Mouse (Mus musculus) MEL (cell line): Measurements from ENCODE around the gene Notch2. TPM values are rescaled to one million over a fixed set of nuclear protein-coding genes. Genes with fewer than 3 reads are reported as not detected.

ENCODE experiments used
- DNase-seq: peaks from one replicate; pipeline ENCODE4 v3.0.0; 2011; ENCODE audit warnings: low read depth, low spot score
- H3K27ac ChIP-seq: 2 replicates; pipeline ENCODE4 v1.5.1; 2012; ENCODE audit warnings: low read depth, mild to moderate bottlenecking, control low read depth, low read length, moderate library complexity; ENCODE audit not compliant: control insufficient read depth
- H3K27me3 ChIP-seq, 2 experiments: fragments of 150-350 bp in 1 of 2; sonication (generic) in 1 of 2; 2 replicates each; pipeline ENCODE4 v1.6.1; 2012; ENCODE audit warnings: low read length in 2 of 2, mild to moderate bottlenecking in 2 of 2, improper control_type of control experiment in 1 of 2, moderate library complexity in 1 of 2; ENCODE audit not compliant: insufficient read depth in 2 of 2, control insufficient read depth in 1 of 2
- H3K36me3 ChIP-seq, 2 experiments: 2 replicates each; pipeline ENCODE4 v1.6.1; 2012 to 2014; ENCODE audit warnings: low read length in 2 of 2, improper control_type of control experiment in 1 of 2, inconsistent platforms in 1 of 2, mild to moderate bottlenecking in 1 of 2; ENCODE audit not compliant: insufficient read depth in 2 of 2, control insufficient read depth in 1 of 2
- H3K4me1 ChIP-seq, 2 experiments: fragments of 150-350 bp in 1 of 2; sonication (generic) in 1 of 2; 2 replicates each; pipeline ENCODE4 v1.6.1; 2012; ENCODE audit warnings: low read length in 2 of 2, improper control_type of control experiment in 1 of 2, mild to moderate bottlenecking in 1 of 2; ENCODE audit not compliant: insufficient read depth in 2 of 2, control insufficient read depth in 1 of 2
- H3K4me3 ChIP-seq, 2 experiments: fragments of 150-350 bp in 1 of 2; sonication (generic) in 1 of 2; 2 replicates each; pipeline ENCODE4 v1.5.1; 2012; ENCODE audit warnings: low read depth in 2 of 2, low read length in 2 of 2, mild to moderate bottlenecking in 2 of 2, moderate library complexity in 2 of 2, control low read depth in 1 of 2, improper control_type of control experiment in 1 of 2; ENCODE audit not compliant: control insufficient read depth in 1 of 2, insufficient read depth in 1 of 2
- H3K79me2 ChIP-seq: 2 replicates; pipeline ENCODE4 v1.6.1; 2012; ENCODE audit warnings: mild to moderate bottlenecking, low read length, moderate library complexity; ENCODE audit not compliant: control insufficient read depth, poor library complexity, insufficient read depth
- H3K9ac ChIP-seq: 2 replicates; pipeline ENCODE4 v1.6.1; 2012; ENCODE audit warnings: low read depth, mild to moderate bottlenecking, control low read depth, low read length, moderate library complexity; ENCODE audit not compliant: control insufficient read depth, poor library complexity, severe bottlenecking
- H3K9me3 ChIP-seq: fragments of 150-350 bp; sonication (generic); replicated peaks from 2 replicates; pipeline ENCODE4 v1.6.1; 2012; ENCODE audit warnings: mild to moderate bottlenecking, low read length, improper control_type of control experiment, moderate library complexity; ENCODE audit not compliant: insufficient read depth
- BHLHE40 ChIP-seq: IDR thresholded peaks from 2 replicates; pipeline ENCODE4 v1.6.1; 2012; ENCODE audit warnings: low read depth, mild to moderate bottlenecking, inconsistent platforms, low read length, improper control_type of control experiment, borderline replicate concordance
- CHD2 ChIP-seq: IDR thresholded peaks from 2 replicates; pipeline ENCODE4 v1.6.1; 2011; ENCODE audit warnings: low read length, improper control_type of control experiment
- E2F4 ChIP-seq: IDR thresholded peaks from 2 replicates; pipeline ENCODE4 v1.6.1; 2011; ENCODE audit warnings: low read depth, low read length, improper control_type of control experiment, borderline replicate concordance
- ETS1 ChIP-seq: IDR thresholded peaks from 2 replicates; pipeline ENCODE4 v1.6.1; 2012; ENCODE audit warnings: low read depth, mild to moderate bottlenecking, inconsistent platforms, low read length, improper control_type of control experiment, moderate library complexity
- GABPA ChIP-seq: IDR thresholded peaks from 2 replicates; pipeline ENCODE4 v1.6.1; 2012; ENCODE audit warnings: low read depth, mild to moderate bottlenecking, inconsistent platforms, low read length, improper control_type of control experiment, moderate library complexity
- GATA1 ChIP-seq: IDR thresholded peaks from 2 replicates; pipeline ENCODE4 v1.6.1; 2011; ENCODE audit warnings: low read depth, low read length, improper control_type of control experiment
- KAT2A ChIP-seq: conservative IDR thresholded peaks from 2 replicates; pipeline ENCODE4 v1.6.1; 2012; ENCODE audit warnings: low read depth, low read length, improper control_type of control experiment, inconsistent platforms
- MAFK ChIP-seq: IDR thresholded peaks from 2 replicates; pipeline ENCODE4 v1.6.1; 2011; ENCODE audit warnings: low read depth, mild to moderate bottlenecking, low read length, improper control_type of control experiment, borderline replicate concordance
- MEF2A ChIP-seq: IDR thresholded peaks from 2 replicates; pipeline ENCODE4 v1.6.1; 2014; ENCODE audit warnings: low read depth, mild to moderate bottlenecking, inconsistent platforms, low read length, improper control_type of control experiment; ENCODE audit not compliant: poor library complexity, insufficient replicate concordance, severe bottlenecking; ENCODE audit errors: extremely low read depth
- MXI1 ChIP-seq: IDR thresholded peaks from 2 replicates; pipeline ENCODE4 v1.6.1; 2011; ENCODE audit warnings: mild to moderate bottlenecking, low read depth, low read length, improper control_type of control experiment
- MYB ChIP-seq: IDR thresholded peaks from 2 replicates; pipeline ENCODE4 v1.6.1; 2011; ENCODE audit warnings: mild to moderate bottlenecking, low read depth, low read length, improper control_type of control experiment
- MYC ChIP-seq: IDR thresholded peaks from 2 replicates; pipeline ENCODE4 v1.6.1; 2011; ENCODE audit warnings: low read depth, mild to moderate bottlenecking, low read length, improper control_type of control experiment, moderate library complexity
- NELFE ChIP-seq: IDR thresholded peaks from 2 replicates; pipeline ENCODE4 v1.6.1; 2011; ENCODE audit warnings: low read depth, low read length, improper control_type of control experiment
- NRF1 ChIP-seq: IDR thresholded peaks from 2 replicates; pipeline ENCODE4 v1.6.1; 2014; ENCODE audit warnings: low read depth, mild to moderate bottlenecking, inconsistent platforms, low read length, improper control_type of control experiment, moderate library complexity; ENCODE audit not compliant: poor library complexity, insufficient read depth, severe bottlenecking
- POLR2AphosphoS2 ChIP-seq: IDR thresholded peaks from 2 replicates; pipeline ENCODE4 v1.6.1; 2011; ENCODE audit warnings: low read length, improper control_type of control experiment
- POLR2AphosphoS5 ChIP-seq: IDR thresholded peaks from 2 replicates; pipeline ENCODE4 v1.6.1; 2012; ENCODE audit warnings: low read depth, borderline replicate concordance, mild to moderate bottlenecking, inconsistent platforms, low read length, moderate library complexity, mixed read lengths
- RCOR1 ChIP-seq: IDR thresholded peaks from 2 replicates; pipeline ENCODE4 v1.6.1; 2012; ENCODE audit warnings: low read depth, mild to moderate bottlenecking, inconsistent platforms, low read length, improper control_type of control experiment
- SIN3A ChIP-seq: IDR thresholded peaks from 2 replicates; pipeline ENCODE4 v1.6.1; 2012; ENCODE audit warnings: low read length, improper control_type of control experiment, inconsistent platforms
- TBP ChIP-seq: IDR thresholded peaks from 2 replicates; pipeline ENCODE4 v1.8.0; 2011; ENCODE audit warnings: low read depth, low read length, improper control_type of control experiment
- TCF12 ChIP-seq: IDR thresholded peaks from 2 replicates; pipeline ENCODE4 v1.6.1; 2014; ENCODE audit warnings: low read depth, mild to moderate bottlenecking, inconsistent platforms, low read length, improper control_type of control experiment, moderate library complexity
- UBTF ChIP-seq: IDR thresholded peaks from 2 replicates; pipeline ENCODE4 v1.6.1; 2012; ENCODE audit warnings: low read depth, mild to moderate bottlenecking, inconsistent platforms, low read length, improper control_type of control experiment, moderate library complexity, borderline replicate concordance; ENCODE audit not compliant: insufficient read depth
- USF1 ChIP-seq: IDR thresholded peaks from 2 replicates; pipeline ENCODE4 v1.6.1; 2014; ENCODE audit warnings: low read depth, mild to moderate bottlenecking, inconsistent platforms, low read length, improper control_type of control experiment, moderate library complexity
- USF2 ChIP-seq, 2 experiments: IDR thresholded peaks; 2 replicates each; pipeline ENCODE4 v1.6.1; 2011 to 2012; ENCODE audit warnings: improper control_type of control experiment in 2 of 2, low read length in 2 of 2, borderline replicate concordance in 1 of 2, inconsistent platforms in 1 of 2, low read depth in 1 of 2, mild to moderate bottlenecking in 1 of 2; ENCODE audit not compliant: insufficient read depth in 1 of 2
- ZC3H11A ChIP-seq: IDR thresholded peaks from 2 replicates; pipeline ENCODE4 v1.6.1; 2012; ENCODE audit warnings: low read depth, mild to moderate bottlenecking, inconsistent platforms, low read length, improper control_type of control experiment
- ZMIZ1 ChIP-seq: IDR thresholded peaks from 2 replicates; pipeline ENCODE4 v1.6.1; 2012; ENCODE audit warnings: low read depth, mild to moderate bottlenecking, inconsistent platforms, low read length, improper control_type of control experiment, moderate library complexity
- polyA plus RNA-seq, 2 experiments: library from polyadenylated mRNA; stranded (reverse) in 1 of 2; unstranded in 1 of 2; fragments of >175 nt in 1 of 2; fragments of >200 nt in 1 of 2; gene quantifications; 2 replicates each; pipeline versions ENCODE4 v1.2.1 to v1.2.4; 2012; ENCODE audit warnings: low replicate concordance in 2 of 2, low read depth in 1 of 2; ENCODE audit not compliant: insufficient read length in 2 of 2, insufficient read depth in 1 of 2, missing spikeins in 1 of 2
- total RNA-seq: library from RNA; depleted of rRNA; stranded (reverse); fragments of 300-350 nt; gene quantifications from 2 replicates; pipeline ENCODE4 v1.2.3, GENCODE M21; 2012

The Notch2 gene
- total and polyA plus RNA-seq, 3 experiments, result 16.2 to 36.6 (median 16.6) TPM

DNA sequence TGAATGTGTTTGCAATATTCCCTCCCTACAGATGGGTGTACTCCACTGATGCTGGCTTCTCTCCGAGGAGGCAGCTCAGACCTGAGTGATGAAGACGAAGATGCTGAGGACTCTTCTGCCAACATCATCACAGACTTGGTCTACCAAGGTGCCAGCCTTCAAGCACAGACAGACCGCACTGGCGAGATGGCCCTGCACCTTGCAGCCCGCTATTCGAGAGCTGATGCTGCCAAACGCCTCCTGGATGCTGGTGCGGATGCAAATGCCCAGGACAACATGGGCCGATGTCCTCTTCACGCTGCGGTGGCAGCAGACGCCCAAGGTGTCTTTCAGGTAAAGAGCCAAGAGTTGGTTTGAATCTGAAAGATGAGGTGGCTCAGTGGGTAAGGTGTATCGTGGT lies 129.5 kb downstream of the Notch2 start:
- no peak for TF ChIP-seq ZC3H11A
- TF ChIP-seq MXI1, result no peak
- TF ChIP-seq USF2 (IDR thresholded peaks at IDR 0.05; ENCODE audit: borderline replicate concordance in 1 of 2, insufficient read depth in 1 of 2, low read depth in 1 of 2, low read length in 2 of 2), result no peak
- TF ChIP-seq MEF2A, result no peak
- no peak for TF ChIP-seq TCF12
- no peak for TF ChIP-seq BHLHE40
- no peak for TF ChIP-seq RCOR1
- no peak for TF ChIP-seq NRF1
- TF ChIP-seq ETS1, result no peak
- TF ChIP-seq TBP, result no peak
- TF ChIP-seq CHD2, result no peak
- no peak for TF ChIP-seq KAT2A
- TF ChIP-seq POLR2AphosphoS2, result no peak
- no peak for TF ChIP-seq UBTF
- no peaks in the 10 kb centered on the region for H3K9me3 ChIP-seq
- no peaks in the 10 kb centered on the region for H3K79me2 ChIP-seq
- DNase-seq, result no peak
- H3K9ac ChIP-seq, result no peak overlapping the region
- no peaks in the 10 kb centered on the region for H3K27me3 ChIP-seq
- H3K36me3 ChIP-seq, result peaks cover 0 to 6% of the 10 kb centered on the region in 2 experiments; a peak in 2 of 4 replicates
- H3K4me3 ChIP-seq, result no peak overlapping the region
- no peak overlapping the region for H3K27ac ChIP-seq
- H3K4me1 ChIP-seq, result no peaks in the 10 kb centered on the region

DNA sequence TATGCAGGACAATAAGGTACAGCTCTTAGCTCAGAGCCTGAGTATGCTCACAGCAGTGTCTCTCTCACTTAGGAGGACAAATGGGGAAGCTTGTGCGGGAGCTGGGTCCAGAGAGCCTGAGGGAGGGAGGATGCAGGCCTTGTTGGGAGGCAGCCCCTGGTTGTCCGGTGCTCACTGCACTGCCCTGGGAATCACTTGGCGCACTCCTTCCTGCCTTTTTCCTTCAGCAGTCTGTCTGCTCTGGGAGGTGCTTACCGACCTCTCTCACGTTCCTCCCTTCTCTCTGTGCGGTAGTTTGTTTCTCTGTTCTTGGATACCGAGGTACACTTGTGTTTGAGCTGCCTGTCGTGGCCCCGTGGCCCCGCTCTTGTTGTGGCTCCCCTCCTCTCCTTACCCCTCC lies 131.9 kb downstream of the Notch2 start:
- Histone ChIP-seq H3K36me3 (peaks cover 0 to 6% of the 10 kb centered on the region in 2 experiments; a peak in 2 of 4 replicates), H3K9me3 (no peaks in the 10 kb centered on the region), H3K27me3 (no peaks in the 10 kb centered on the region), H3K4me3 (no peak overlapping the region), H3K79me2 (no peaks in the 10 kb centered on the region), H3K9ac (no peak overlapping the region), H3K27ac (no peak overlapping the region), H3K4me1 (no peaks in the 10 kb centered on the region)
- no peak for DNase-seq
- TF ChIP-seq USF1, result no peak
- TF ChIP-seq SIN3A, result no peak
- TF ChIP-seq E2F4, result no peak
- TF ChIP-seq BHLHE40, result no peak
- TF ChIP-seq ETS1, result no peak
- no peak for TF ChIP-seq GABPA
- no peak for TF ChIP-seq MXI1
- TF ChIP-seq MYB, result no peak
- no peak for TF ChIP-seq GATA1
- no peak for TF ChIP-seq POLR2AphosphoS5
- no peak for TF ChIP-seq ZMIZ1
- no peak for TF ChIP-seq MYC
- no peak for TF ChIP-seq NELFE
- no peak for TF ChIP-seq CHD2
- TF ChIP-seq POLR2AphosphoS2, result no peak
- TF ChIP-seq MAFK, result no peak
- no peak for TF ChIP-seq USF2 (IDR thresholded peaks at IDR 0.05; ENCODE audit: borderline replicate concordance in 1 of 2, insufficient read depth in 1 of 2, low read depth in 1 of 2, low read length in 2 of 2)
